Mouse (Mus musculus) lung, embryonic 15.5 days (tissue): ENCODE results near the gene Mrps34. TPM values are rescaled to one million over a fixed set of nuclear protein-coding genes. Genes with fewer than 3 reads are reported as not detected.
A peak's percentile ranks its signal among the peaks of the same experiment; 100 is the strongest.

Source experiments
- ATAC-seq: fragments of 200-750 bp; cut with Nextera tagmentation; 2 replicates; pipeline ENCODE4 v1.8.0; 2017; ENCODE audit warnings: moderate number of reproducible peaks, borderline replicate concordance; ENCODE audit not compliant: low FRiP score, low TSS enrichment; ENCODE audit errors: extremely low read depth
- H3K27ac ChIP-seq: fragments of 300-500 bp; sonication (generic); 2 replicates; pipeline ENCODE4 v1.5.1; 2015; ENCODE audit warnings: moderate library complexity, mild to moderate bottlenecking, inconsistent platforms
- H3K27me3 ChIP-seq: fragments of 300-500 bp; sonication (generic); 2 replicates; pipeline ENCODE4 v1.6.1; 2015; ENCODE audit warnings: inconsistent platforms
- H3K36me3 ChIP-seq: fragments of 300-500 bp; sonication (generic); 2 replicates; pipeline ENCODE4 v1.6.1; 2015; ENCODE audit warnings: inconsistent platforms
- H3K4me1 ChIP-seq: fragments of 300-500 bp; sonication (generic); 2 replicates; pipeline ENCODE4 v1.6.1; 2015; ENCODE audit warnings: inconsistent platforms
- H3K4me2 ChIP-seq: fragments of 300-500 bp; sonication (generic); 2 replicates; pipeline ENCODE4 v1.6.1; 2015; ENCODE audit warnings: inconsistent platforms, mild to moderate bottlenecking, moderate library complexity
- H3K4me3 ChIP-seq: fragments of 300-500 bp; sonication (generic); 2 replicates; pipeline ENCODE4 v1.5.1; 2015; ENCODE audit warnings: mild to moderate bottlenecking, inconsistent platforms
- H3K9ac ChIP-seq: fragments of 300-500 bp; sonication (generic); 2 replicates; pipeline ENCODE4 v1.6.1; 2015; ENCODE audit warnings: inconsistent platforms
- H3K9me3 ChIP-seq: fragments of 300-500 bp; sonication (generic); 2 replicates; pipeline ENCODE4 v1.6.1; 2016; ENCODE audit warnings: inconsistent platforms
- WGBS: fragments of 180-500 bp; shearing (Covaris S2); methylation state at CpG from one replicate; pipeline ENCODE4 v1.1.7; 2015; 5-methylcytosine and 5-hydroxymethylcytosine counted together
- polyA plus RNA-seq: library from polyadenylated mRNA; unstranded; fragments of >200 nt; fragmentation: Nextera tagmentation; extraction: Ambion mirVana; gene quantifications from 2 replicates; pipeline ENCODE4 v1.2.1, GENCODE M21; 2015

The Mrps34 gene
- polyA plus RNA-seq, 1 experiment from 2014 or later = 92.0 TPM

DNA sequence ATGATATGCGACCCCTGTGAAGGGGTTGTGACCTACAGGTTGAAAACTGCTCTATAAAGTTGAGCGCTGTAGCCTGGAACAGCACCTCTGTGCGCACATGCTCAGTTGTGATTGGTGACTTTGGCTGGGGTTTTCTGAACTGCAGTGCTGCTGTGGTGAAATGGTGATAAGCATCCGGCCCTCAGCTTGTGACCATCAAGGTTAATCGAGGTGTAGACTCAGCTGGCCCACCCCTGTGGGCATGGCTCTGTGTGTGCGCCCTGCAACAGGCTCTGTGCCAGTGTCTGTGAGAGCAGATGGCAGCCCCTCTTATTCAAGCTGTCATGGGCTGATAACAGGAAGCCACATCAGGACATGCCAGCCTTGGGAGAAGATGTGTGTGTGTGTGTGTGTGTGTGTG, 35.9 kb upstream of the Mrps34 start:
- no peak; the same call in 1 of the 2 replicates for ATAC-seq
- Histone ChIP-seq H3K36me3 (peaks cover 7% of the 10 kb centered on the region; the same call in 1 of the 2 replicates), H3K4me3 (no peak overlapping the region), H3K27ac (no peak overlapping the region), H3K4me2 (no peak overlapping the region), H3K9ac (no peak overlapping the region), H3K9me3 (no peaks in the 10 kb centered on the region), H3K4me1 (no peaks in the 10 kb centered on the region), H3K27me3 (no peaks in the 10 kb centered on the region)
- 85% methylated on average over 6 of the region's 6 CpGs for WGBS

DNA sequence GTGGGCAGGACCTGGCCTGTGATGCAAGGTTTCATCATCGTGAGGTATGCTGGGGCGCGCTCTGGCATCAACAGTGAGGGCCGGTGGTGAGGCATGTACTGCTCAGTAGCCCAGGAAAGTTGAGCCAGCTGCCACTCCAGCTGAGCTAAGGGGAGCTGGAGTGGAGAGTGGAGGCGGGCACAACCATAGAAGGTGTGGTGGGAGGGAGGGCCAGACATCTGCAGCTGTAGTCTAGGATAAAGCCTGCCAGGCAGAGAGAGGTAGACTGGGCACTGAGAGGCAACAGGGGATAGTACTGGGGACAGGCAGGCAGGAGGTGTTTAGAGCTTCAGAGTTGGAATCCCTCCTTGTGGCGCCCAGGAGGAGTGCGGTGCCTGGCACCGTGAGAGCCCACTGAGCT, 34.8 kb upstream of the Mrps34 start:
- Histone ChIP-seq H3K4me3 (no peak overlapping the region), H3K9me3 (no peaks in the 10 kb centered on the region), H3K4me2 (no peak overlapping the region), H3K4me1 (no peaks in the 10 kb centered on the region), H3K27ac (no peak overlapping the region), H3K27me3 (no peaks in the 10 kb centered on the region), H3K9ac (no peak overlapping the region), H3K36me3 (peaks cover 7% of the 10 kb centered on the region; the same call in 1 of the 2 replicates)
- ATAC-seq = 0 out of 2 replicates have a peak, but pooled peaks have one; percentile 27
- 91% methylated on average over 8 of the region's 8 CpGs for WGBS

DNA sequence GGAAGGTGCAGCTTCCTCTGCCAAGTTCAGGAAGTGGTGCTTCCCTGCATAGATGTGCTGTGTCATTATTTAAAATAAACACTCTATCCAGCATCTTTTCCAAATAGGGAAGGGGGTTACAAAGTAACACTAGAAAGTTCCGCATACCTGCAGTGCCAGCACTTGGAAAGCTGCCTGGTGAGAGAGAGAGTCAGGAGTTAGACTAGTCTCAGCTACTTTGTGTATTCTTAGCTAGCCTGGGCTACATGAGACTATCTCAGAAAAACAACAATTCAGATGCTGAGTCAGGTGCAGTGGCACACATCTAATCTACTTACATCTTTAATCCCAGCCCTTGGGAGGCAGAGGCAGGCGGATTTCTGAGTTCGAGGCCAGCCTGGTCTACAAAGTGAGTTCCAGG, 33.1 kb upstream of the Mrps34 start:
- Histone ChIP-seq H3K27ac (no peak overlapping the region), H3K36me3 (peaks cover 7% of the 10 kb centered on the region; the same call in 1 of the 2 replicates), H3K9me3 (no peaks in the 10 kb centered on the region), H3K27me3 (no peaks in the 10 kb centered on the region), H3K4me3 (no peak overlapping the region), H3K9ac (no peak overlapping the region), H3K4me1 (no peaks in the 10 kb centered on the region), H3K4me2 (no peak overlapping the region)
- WGBS = 92% methylated on average over 3 of the region's 3 CpGs
- no peak for ATAC-seq

DNA sequence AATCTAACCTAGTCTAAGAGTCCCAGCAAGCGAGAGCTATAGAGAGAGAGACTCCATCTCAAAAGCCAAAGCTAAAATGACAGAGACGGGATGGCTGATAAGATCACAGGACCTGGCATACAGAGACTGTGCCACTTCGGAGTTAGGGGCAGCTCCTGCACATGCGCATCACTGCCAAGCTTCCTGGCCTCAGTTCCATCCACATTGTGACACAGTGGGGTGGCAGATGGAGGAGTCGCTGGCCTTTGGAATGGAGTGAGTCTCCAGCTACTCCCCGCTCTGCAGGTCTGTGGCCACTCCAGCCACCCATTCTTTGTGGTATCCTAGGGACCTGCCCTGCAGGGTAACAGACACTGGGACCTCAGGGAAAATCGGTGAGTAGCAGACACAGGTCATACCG, 29.1 kb upstream of the Mrps34 start, which contains the start of gene Igfals:
Gene Igfals, plus strand, starts transcription at position 222 of the 400 bp plus-strand sequence.
- Histone ChIP-seq H3K4me2 (no peak within 1 kb of the TSS), H3K9me3 (no peaks in the 10 kb centered on the region), H3K9ac (no peak within 1 kb of the TSS), H3K36me3 (peaks cover 7% of the 10 kb centered on the region; the same call in 1 of the 2 replicates), H3K4me3 (no peak within 1 kb of the TSS), H3K4me1 (no peaks in the 10 kb centered on the region), H3K27ac (no peak within 1 kb of the TSS), H3K27me3 (no peaks in the 10 kb centered on the region)
- no peak for ATAC-seq
- 88% methylated on average over 8 of the region's 8 CpGs for WGBS

DNA sequence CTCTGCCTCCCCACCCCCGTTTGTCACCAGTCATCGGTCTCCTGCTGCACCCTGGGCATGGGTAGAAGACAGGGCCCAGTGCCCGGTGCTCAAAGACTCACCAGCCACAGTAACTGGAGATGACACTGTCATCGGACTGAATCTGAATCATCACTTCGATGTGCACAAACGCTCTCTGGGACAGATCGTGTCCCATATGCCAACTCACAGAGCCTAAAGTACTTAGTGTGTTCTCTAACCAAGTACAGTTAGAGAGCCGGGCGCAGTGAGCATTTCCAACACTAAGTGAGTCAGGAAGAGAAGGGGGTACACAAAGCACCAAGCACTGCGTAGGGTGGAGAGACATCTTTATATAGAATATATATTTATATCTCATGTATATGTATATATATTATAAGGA, 27.0 kb upstream of the Mrps34 start:
- Histone ChIP-seq H3K4me3 (no peak overlapping the region), H3K9ac (no peak overlapping the region), H3K4me2 (no peak overlapping the region), H3K27me3 (no peaks in the 10 kb centered on the region), H3K27ac (no peak overlapping the region), H3K9me3 (no peaks in the 10 kb centered on the region), H3K4me1 (no peaks in the 10 kb centered on the region), H3K36me3 (no peaks in the 10 kb centered on the region)
- WGBS = 94% methylated on average over 10 of the region's 10 CpGs
- no peak for ATAC-seq

DNA sequence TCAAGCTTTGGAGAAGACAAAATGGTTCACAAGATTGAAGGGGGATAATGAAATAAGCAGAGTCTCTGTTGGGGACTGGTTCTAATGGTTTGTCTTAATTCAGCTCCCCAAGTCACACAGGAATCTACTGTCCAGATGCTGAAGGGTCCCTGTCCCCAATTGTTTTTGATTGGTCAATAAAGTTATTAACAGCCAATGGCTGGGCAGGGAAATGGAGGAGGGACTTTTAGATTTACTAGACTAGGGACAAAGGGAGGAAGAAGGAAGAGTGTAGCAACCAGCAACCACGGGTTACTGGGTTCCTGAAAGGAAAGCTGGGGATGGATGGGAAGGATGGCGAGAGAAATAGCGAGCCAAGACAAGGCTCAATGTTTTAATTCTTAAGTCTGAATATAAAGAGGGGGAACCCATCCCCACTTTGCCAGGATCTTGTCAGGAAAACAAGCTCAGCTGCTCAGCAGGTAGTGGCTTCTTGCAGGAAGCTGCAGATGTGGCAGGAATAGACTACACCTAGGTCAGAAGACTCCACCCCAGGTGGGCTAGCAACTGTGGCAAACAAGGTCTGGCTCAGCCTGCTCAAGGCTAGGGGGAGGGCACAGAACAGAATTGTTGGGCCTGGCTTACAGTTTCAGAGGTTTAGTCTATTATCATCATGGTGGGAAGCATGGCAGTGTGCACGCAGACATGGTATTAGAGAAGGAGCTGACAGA, 21.1 kb upstream of the Mrps34 start:
- Histone ChIP-seq H3K4me3 (no peak overlapping the region), H3K9me3 (no peaks in the 10 kb centered on the region), H3K36me3 (no peaks in the 10 kb centered on the region), H3K9ac (no peak overlapping the region), H3K4me1 (peaks cover 5% of the 10 kb centered on the region; the same call in 1 of the 2 replicates), H3K27me3 (no peaks in the 10 kb centered on the region), H3K27ac (no peak overlapping the region), H3K4me2 (no peak overlapping the region)
- ATAC-seq = no peak
- 37% methylated on average over 4 of the region's 4 CpGs for WGBS

DNA sequence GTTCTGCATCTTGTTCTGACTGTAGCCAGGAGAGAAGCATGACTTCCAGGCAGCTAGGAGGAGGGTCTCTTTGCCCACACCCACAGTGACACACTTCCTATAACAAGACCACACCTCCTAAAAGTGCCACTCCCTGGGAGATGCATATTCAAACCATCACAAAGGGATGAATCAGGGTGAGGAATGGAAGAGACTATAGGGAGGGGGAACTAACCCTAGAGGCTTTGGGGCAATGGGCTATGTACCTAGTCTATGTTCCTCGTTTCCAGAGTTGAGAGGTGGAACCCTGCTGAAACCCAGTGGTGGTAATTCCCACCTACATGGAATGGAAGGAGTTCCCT, 20.5 kb upstream of the Mrps34 start:
- H3K4me3 ChIP-seq = no peak overlapping the region
- peaks cover 5% of the 10 kb centered on the region; the same call in 1 of the 2 replicates for H3K4me1 ChIP-seq
- H3K27ac ChIP-seq = no peak overlapping the region
- H3K27me3 ChIP-seq = no peaks in the 10 kb centered on the region
- H3K9ac ChIP-seq = no peak overlapping the region
- no peak overlapping the region for H3K4me2 ChIP-seq
- 38% methylated on average over 1 of the region's 1 CpGs for WGBS
- no peaks in the 10 kb centered on the region for H3K9me3 ChIP-seq
- no peak for ATAC-seq
- H3K36me3 ChIP-seq = no peaks in the 10 kb centered on the region

DNA sequence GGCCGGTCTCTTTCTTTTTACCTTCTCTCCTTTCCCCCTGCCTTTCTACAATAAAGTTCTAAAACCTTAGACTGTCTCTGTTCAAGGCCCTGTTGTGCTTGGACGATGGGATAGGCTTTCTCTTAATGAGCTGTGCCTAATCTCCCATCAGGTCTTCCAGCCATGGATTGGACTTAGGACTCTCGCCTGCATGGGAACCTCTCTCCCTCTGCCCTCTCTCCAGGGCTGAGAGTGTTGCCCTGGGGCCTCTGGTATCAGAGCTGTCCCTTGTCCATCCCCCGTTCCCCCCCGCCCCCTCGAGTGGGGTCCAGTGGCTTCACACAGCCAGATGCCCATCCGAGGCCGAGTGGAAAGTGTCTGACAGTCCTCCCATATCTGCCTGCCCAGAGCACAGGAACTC, 19.9 kb upstream of the Mrps34 start:
- Histone ChIP-seq H3K9ac (no peak overlapping the region), H3K27me3 (no peaks in the 10 kb centered on the region), H3K36me3 (no peaks in the 10 kb centered on the region), H3K9me3 (no peaks in the 10 kb centered on the region), H3K4me3 (no peak overlapping the region), H3K27ac (no peak overlapping the region), H3K4me1 (peaks cover 5% of the 10 kb centered on the region; the same call in 1 of the 2 replicates), H3K4me2 (no peak overlapping the region)
- no peak for ATAC-seq
- WGBS = 75% methylated on average over 8 of the region's 8 CpGs

DNA sequence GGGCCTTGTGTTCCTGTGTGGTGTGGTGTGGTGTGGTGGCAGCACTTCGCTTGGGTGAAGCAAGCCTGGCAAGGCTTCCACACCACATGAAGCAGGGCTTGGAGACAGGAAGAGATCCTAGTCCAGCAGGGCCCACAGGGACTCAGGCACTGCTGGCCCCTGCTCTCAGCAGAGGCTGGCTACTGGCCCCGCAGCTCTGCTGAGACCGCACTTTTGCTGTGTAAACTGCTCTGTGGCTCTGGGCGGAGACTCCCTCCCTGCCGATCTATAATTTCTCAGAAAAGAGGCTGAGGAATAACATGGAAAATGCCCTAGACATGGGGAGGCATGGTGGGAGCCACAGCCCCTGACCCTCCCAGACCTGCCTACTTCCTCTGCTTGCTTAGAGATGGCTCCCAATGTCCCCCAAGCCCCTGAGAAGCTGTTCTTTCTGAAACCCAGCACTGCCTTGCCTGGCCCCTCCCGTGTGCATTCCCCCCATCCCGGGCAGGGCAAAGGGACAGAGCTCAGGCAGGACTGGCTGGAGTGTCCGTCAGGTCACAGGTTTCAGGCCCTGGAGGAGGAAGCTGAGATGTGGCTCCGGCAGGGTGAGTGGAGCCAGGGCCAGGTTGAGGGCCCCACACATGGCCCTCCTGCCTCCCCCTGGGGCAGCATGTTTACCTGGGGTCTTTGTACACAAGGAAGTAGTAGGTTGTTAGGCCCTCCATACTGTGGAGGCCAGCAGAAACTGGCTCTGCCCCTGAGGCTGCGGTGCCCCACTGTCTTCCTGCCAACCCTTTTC, 17.4 kb upstream of the Mrps34 start:
- H3K4me3 ChIP-seq = no peak overlapping the region
- H3K36me3 ChIP-seq = no peaks in the 10 kb centered on the region
- no peak overlapping the region for H3K4me2 ChIP-seq
- H3K9ac ChIP-seq = 0 out of 2 replicates have a peak overlapping the region, but pooled peaks have one; percentile 13
- H3K27ac ChIP-seq = peak overlapping the region; percentile 56
- H3K27me3 ChIP-seq = no peaks in the 10 kb centered on the region
- no peaks in the 10 kb centered on the region for H3K9me3 ChIP-seq
- peaks cover 5% of the 10 kb centered on the region; the same call in 1 of the 2 replicates for H3K4me1 ChIP-seq
- ATAC-seq = no peak
- WGBS = 38% methylated on average over 10 of the region's 10 CpGs

DNA sequence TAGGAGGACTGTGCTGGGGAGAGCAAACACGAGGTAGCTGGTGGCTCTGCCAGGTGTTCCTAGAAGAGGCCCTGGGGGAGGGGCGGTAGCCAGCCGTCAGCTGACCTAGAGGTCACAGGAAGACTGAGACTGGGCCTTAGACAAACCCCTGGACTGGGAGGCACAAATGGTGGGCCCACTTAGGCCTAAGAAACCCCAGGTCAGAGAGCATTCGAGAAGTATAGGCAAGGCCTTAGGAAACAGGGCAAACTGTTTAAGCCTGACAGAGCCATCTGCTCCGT, 16.9 kb upstream of the Mrps34 start:
- H3K9ac ChIP-seq = 0 out of 2 replicates have a peak overlapping the region, but pooled peaks have one; percentile 13
- H3K27ac ChIP-seq = peak overlapping the region; percentile 56
- no peak overlapping the region for H3K4me3 ChIP-seq
- H3K4me2 ChIP-seq = no peak overlapping the region
- H3K9me3 ChIP-seq = no peaks in the 10 kb centered on the region
- H3K27me3 ChIP-seq = no peaks in the 10 kb centered on the region
- 0 out of 2 replicates have a peak, but pooled peaks cover 2% of the 10 kb centered on the region for H3K36me3 ChIP-seq
- H3K4me1 ChIP-seq = peaks cover 5% of the 10 kb centered on the region; the same call in 1 of the 2 replicates
- no peak for ATAC-seq
- WGBS = 23% methylated on average over 5 of the region's 5 CpGs

DNA sequence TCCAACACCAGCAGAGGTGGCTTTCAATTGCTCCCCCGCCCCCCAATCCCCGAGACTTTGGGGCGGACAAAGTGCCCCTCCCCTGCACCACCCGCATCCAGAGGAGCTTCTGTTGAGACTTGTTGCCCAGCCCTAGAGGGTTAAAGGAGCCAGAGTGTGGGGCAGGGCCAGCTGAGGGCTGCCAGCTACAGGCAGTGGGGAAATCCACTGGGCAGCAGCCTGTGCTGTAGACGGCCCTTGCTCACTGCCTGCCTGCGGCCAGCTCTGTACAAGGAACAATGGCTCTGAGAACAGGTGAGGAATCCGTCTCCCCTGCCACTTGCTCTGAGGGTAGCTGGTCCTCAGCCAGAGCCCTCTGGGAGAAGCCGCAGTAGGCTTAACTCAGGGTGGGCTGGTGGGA, 16.4 kb upstream of the Mrps34 start:
- ATAC-seq = no peak
- WGBS = 61% methylated on average over 8 of the region's 8 CpGs
- Histone ChIP-seq H3K9me3 (no peaks in the 10 kb centered on the region), H3K27ac (no peak overlapping the region), H3K9ac (no peak overlapping the region), H3K4me1 (peaks cover 5% of the 10 kb centered on the region; the same call in 1 of the 2 replicates), H3K4me3 (no peak overlapping the region), H3K27me3 (no peaks in the 10 kb centered on the region), H3K4me2 (no peak overlapping the region), H3K36me3 (0 out of 2 replicates have a peak, but pooled peaks cover 3% of the 10 kb centered on the region)
